Mouse (Mus musculus) right cerebral cortex, postnatal 4 days (tissue): Measurements from ENCODE around the gene Ankfy1.
"Not testable (repeated sequence)": the region's sequence is repeated elsewhere in the genome, so short reads cannot be mapped to it uniquely, and the experiment has no call there.

Source experiments
- DNase-seq: peaks from one replicate; pipeline ENCODE4 v3.0.0-alpha.2; 2022

Ankfy1 gene

GRCm38 (mm10) chr11:72723871-72724270, 34.1 kb downstream of the Ankfy1 start:
- DNase-seq, result no peak

GRCm38 (mm10) chr11:72726023-72726422, 36.2 kb downstream of the Ankfy1 start:
- no peak for DNase-seq

GRCm38 (mm10) chr11:72733736-72734135, 43.9 kb downstream of the Ankfy1 start:
- no peak for DNase-seq

- DNase-seq, result no peak
Measured at GRCm38 (mm10) chr11:72734840-72735518, 45.2 kb downstream of the Ankfy1 start.

GRCm38 (mm10) chr11:72735519-72735860, 45.7 kb downstream of the Ankfy1 start:
- no peak for DNase-seq

GRCm38 (mm10) chr11:72736320-72736719, 46.5 kb downstream of the Ankfy1 start:
- no peak for DNase-seq

GRCm38 (mm10) chr11:72737517-72737916, 47.7 kb downstream of the Ankfy1 start:
- DNase-seq, result not testable (repeated sequence)

- no peak for DNase-seq
Measured at GRCm38 (mm10) chr11:72739048-72739447, 49.2 kb downstream of the Ankfy1 start.

- DNase-seq, result no peak
Measured at GRCm38 (mm10) chr11:72751956-72752355, 62.1 kb downstream of the Ankfy1 start.

GRCm38 (mm10) chr11:72758316-72758715, 68.5 kb downstream of the Ankfy1 start:
- DNase-seq, result no peak

GRCm38 (mm10) chr11:72759581-72759980, 69.8 kb downstream of the Ankfy1 start:
- no peak for DNase-seq

- no peak for DNase-seq
Measured at GRCm38 (mm10) chr11:72760781-72761180, 71.0 kb downstream of the Ankfy1 start.

- no peak for DNase-seq
Measured at GRCm38 (mm10) chr11:72764270-72764669, 74.5 kb downstream of the Ankfy1 start.

GRCm38 (mm10) chr11:72767716-72768115, 77.9 kb downstream of the Ankfy1 start:
- DNase-seq, result no peak

- no peak for DNase-seq
Measured at GRCm38 (mm10) chr11:72769061-72769460, 79.3 kb downstream of the Ankfy1 start.

- peak; percentile 16 for DNase-seq
Measured at GRCm38 (mm10) chr11:72770324-72770723, 80.5 kb downstream of the Ankfy1 start.

- DNase-seq, result no peak
Measured at GRCm38 (mm10) chr11:72770816-72771215, 81.0 kb downstream of the Ankfy1 start.

GRCm38 (mm10) chr11:72771461-72771860, 81.7 kb downstream of the Ankfy1 start:
- DNase-seq, result no peak

- DNase-seq, result not testable (repeated sequence)
Measured at GRCm38 (mm10) chr11:72772611-72773010, 82.8 kb downstream of the Ankfy1 start.

- DNase-seq, result no peak
Measured at GRCm38 (mm10) chr11:72778957-72779356, 89.2 kb downstream of the Ankfy1 start.

- no peak for DNase-seq
Measured at GRCm38 (mm10) chr11:72782103-72782502, 92.3 kb downstream of the Ankfy1 start.

- no peak for DNase-seq
Measured at GRCm38 (mm10) chr11:72782503-72782902, 92.7 kb downstream of the Ankfy1 start.

- no peak for DNase-seq
Measured at GRCm38 (mm10) chr11:72792033-72792432, 102.2 kb downstream of the Ankfy1 start.

GRCm38 (mm10) chr11:72795149-72795454, 105.3 kb downstream of the Ankfy1 start:
- no peak for DNase-seq
